Mouse (Mus musculus) cerebellum, adult 11 months (tissue): Measurements from ENCODE around the gene Mum1.
"Not testable (repeated sequence)": the region's sequence is repeated elsewhere in the genome, so short reads cannot be mapped to it uniquely, and the experiment has no call there.

Experiments used
- DNase-seq: peaks from one replicate; pipeline ENCODE4 v3.0.0; 2022

Mum1 gene

GRCm38 (mm10) chr10:80208841-80209371 lies 17.3 kb upstream of the Mum1 start:
- DNase-seq: no peak

- DNase-seq: not testable (repeated sequence)
These were observed 14.6 kb upstream of the Mum1 start for GRCm38 (mm10) chr10:80211547-80212103.

- DNase-seq: no peak
These were observed 11.0 kb upstream of the Mum1 start for GRCm38 (mm10) chr10:80215048-80215772.

- no peak for DNase-seq
These were observed 5.6 kb upstream of the Mum1 start for GRCm38 (mm10) chr10:80220676-80221075.

GRCm38 (mm10) chr10:80223137-80223536 lies 3.1 kb upstream of the Mum1 start:
- not testable (repeated sequence) for DNase-seq

- no peak for DNase-seq
These were observed 191 bp upstream of the Mum1 start for GRCm38 (mm10) chr10:80226071-80226415.

- DNase-seq: no peak
These were observed 919 bp downstream of the Mum1 start for GRCm38 (mm10) chr10:80227166-80227539.

GRCm38 (mm10) chr10:80227877-80228775 lies 1.9 kb downstream of the Mum1 start:
- no peak for DNase-seq

GRCm38 (mm10) chr10:80236145-80236825 lies 10.1 kb downstream of the Mum1 start:
- DNase-seq: no peak

GRCm38 (mm10) chr10:80237020-80237419 lies 10.8 kb downstream of the Mum1 start:
- no peak for DNase-seq

GRCm38 (mm10) chr10:80238306-80238705 lies 12.1 kb downstream of the Mum1 start:
- DNase-seq: no peak

GRCm38 (mm10) chr10:80239791-80240190 lies 13.6 kb downstream of the Mum1 start:
- DNase-seq: no peak

GRCm38 (mm10) chr10:80242088-80242487 lies 15.9 kb downstream of the Mum1 start:
- DNase-seq: no peak

- no peak for DNase-seq
These were observed 16.4 kb downstream of the Mum1 start for GRCm38 (mm10) chr10:80242607-80243006.

GRCm38 (mm10) chr10:80244791-80245399 lies 18.7 kb downstream of the Mum1 start:
- DNase-seq: peak; percentile 63

- peak; percentile 81 for DNase-seq
These were observed 19.4 kb downstream of the Mum1 start for GRCm38 (mm10) chr10:80245600-80245999.

GRCm38 (mm10) chr10:80247849-80248248 lies 21.6 kb downstream of the Mum1 start:
- no peak for DNase-seq

GRCm38 (mm10) chr10:80248437-80248836 lies 22.2 kb downstream of the Mum1 start:
- DNase-seq: not testable (repeated sequence)

- peak; percentile 97 for DNase-seq
These were observed 22.9 kb downstream of the Mum1 start, which contains the start of gene Ndufs7 for GRCm38 (mm10) chr10:80248971-80249640. Ndufs7 (plus strand) TSS chr10:80249121.

- no peak for DNase-seq
These were observed 23.8 kb downstream of the Mum1 start for GRCm38 (mm10) chr10:80250059-80250458.

GRCm38 (mm10) chr10:80250573-80250972 lies 24.3 kb downstream of the Mum1 start:
- no peak for DNase-seq

GRCm38 (mm10) chr10:80252011-80252410 lies 25.8 kb downstream of the Mum1 start:
- no peak for DNase-seq
